Mouse (Mus musculus) intestine, embryonic 16.5 days (tissue): ENCODE data around the gene Tlcd1. TPM values are rescaled to one million over a fixed set of nuclear protein-coding genes. Genes with fewer than 3 reads are reported as not detected.

ENCODE experiments used
- ATAC-seq: fragments of 200-750 bp; cut with Nextera tagmentation; 2 replicates; pipeline ENCODE4 v1.8.0; 2017; ENCODE audit warnings: moderate TSS enrichment, moderate library complexity
- H3K27ac ChIP-seq: fragments of 300-500 bp; sonication (generic); 2 replicates; pipeline ENCODE4 v1.5.1; 2014; ENCODE audit warnings: mild to moderate bottlenecking, low read length
- H3K27me3 ChIP-seq: fragments of 300-500 bp; sonication (generic); replicated peaks from 2 replicates; pipeline ENCODE4 v1.6.1; 2014; ENCODE audit warnings: low read length, control low read depth, mixed read lengths; ENCODE audit not compliant: control insufficient read depth, insufficient read depth
- H3K36me3 ChIP-seq: fragments of 300-500 bp; sonication (generic); 2 replicates; pipeline ENCODE4 v1.6.1; 2014; ENCODE audit warnings: low read length, control low read depth; ENCODE audit not compliant: control insufficient read depth, insufficient read depth
- H3K4me1 ChIP-seq: fragments of 300-500 bp; sonication (generic); 2 replicates; pipeline ENCODE4 v1.6.1; 2014; ENCODE audit warnings: low read length, control low read depth, mixed read lengths; ENCODE audit not compliant: control insufficient read depth, insufficient read depth
- H3K4me2 ChIP-seq: fragments of 300-500 bp; sonication (generic); 2 replicates; pipeline ENCODE4 v1.6.1; 2014; ENCODE audit warnings: low read depth, low read length, control low read depth
- H3K4me3 ChIP-seq: fragments of 300-500 bp; sonication (generic); 2 replicates; pipeline ENCODE4 v1.5.1; 2014; ENCODE audit warnings: mild to moderate bottlenecking, low read length
- H3K9ac ChIP-seq: fragments of 300-500 bp; sonication (generic); 2 replicates; pipeline ENCODE4 v1.6.1; 2014; ENCODE audit warnings: low read depth, low read length
- H3K9me3 ChIP-seq: fragments of 300-500 bp; sonication (generic); 2 replicates; pipeline ENCODE4 v1.6.1; 2016; ENCODE audit warnings: low read length, control low read depth; ENCODE audit not compliant: control insufficient read depth
- WGBS: fragments of 180-500 bp; shearing (Covaris S2); extraction: QIAGEN DNeasy Blood & Tissue Kit; methylation state at CpG from one replicate; pipeline ENCODE4 v1.1.7; 2014; 5-methylcytosine and 5-hydroxymethylcytosine counted together
- polyA plus RNA-seq: library from polyadenylated mRNA; unstranded; fragments of >200 nt; fragmentation: Nextera tagmentation; extraction: Ambion mirVana; gene quantifications from 2 replicates; pipeline ENCODE4 v1.2.1, GENCODE M21; 2015

The Tlcd1 gene
- polyA plus RNA-seq, 1 experiment from 2014 or later: 44.2 TPM

DNA sequence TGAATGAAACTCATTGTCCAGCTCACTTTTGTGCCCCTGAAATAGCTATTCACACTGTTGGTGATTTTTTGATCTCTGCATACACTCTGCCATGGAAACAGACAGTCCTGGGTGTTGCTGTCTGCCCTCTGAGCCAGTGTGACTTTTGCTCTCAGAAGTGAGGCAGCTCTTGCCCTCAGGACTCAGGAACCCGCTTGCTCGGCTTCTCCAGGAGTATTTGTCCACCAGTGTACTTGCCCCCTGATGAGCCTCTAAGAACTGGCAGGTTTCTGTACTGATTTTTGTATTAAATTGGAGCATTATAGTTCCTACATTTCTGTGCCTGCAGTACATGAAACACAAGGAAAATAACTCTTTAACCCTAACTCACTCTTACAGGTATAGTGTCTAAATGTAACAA, 33.0 kb upstream of the Tlcd1 start:
- WGBS: 80% methylated on average over 2 of the region's 2 CpGs

GRCm38 (mm10) chr11:78146168-78146567, 30.3 kb upstream of the Tlcd1 start:
- no peak overlapping the region for H3K27ac ChIP-seq
- H3K9ac ChIP-seq: no peak overlapping the region
- no peaks in the 10 kb centered on the region for H3K9me3 ChIP-seq
- no peaks in the 10 kb centered on the region for H3K27me3 ChIP-seq
- no peak overlapping the region for H3K4me2 ChIP-seq
- H3K36me3 ChIP-seq: peaks cover 5% of the 10 kb centered on the region; the same call in 1 of the 2 replicates
- no peaks in the 10 kb centered on the region for H3K4me1 ChIP-seq
- ATAC-seq: no peak
- WGBS: 86% methylated on average over 5 of the region's 5 CpGs
- H3K4me3 ChIP-seq: no peak overlapping the region

More for the DNA sequence above, 33.0 kb upstream of the Tlcd1 start:
- H3K36me3 ChIP-seq: no peaks in the 10 kb centered on the region
- H3K9me3 ChIP-seq: no peaks in the 10 kb centered on the region
- no peak for ATAC-seq
- no peak overlapping the region for H3K4me2 ChIP-seq
- no peak overlapping the region for H3K9ac ChIP-seq
- no peaks in the 10 kb centered on the region for H3K4me1 ChIP-seq
- no peak overlapping the region for H3K4me3 ChIP-seq
- no peaks in the 10 kb centered on the region for H3K27me3 ChIP-seq
- H3K27ac ChIP-seq: no peak overlapping the region

DNA sequence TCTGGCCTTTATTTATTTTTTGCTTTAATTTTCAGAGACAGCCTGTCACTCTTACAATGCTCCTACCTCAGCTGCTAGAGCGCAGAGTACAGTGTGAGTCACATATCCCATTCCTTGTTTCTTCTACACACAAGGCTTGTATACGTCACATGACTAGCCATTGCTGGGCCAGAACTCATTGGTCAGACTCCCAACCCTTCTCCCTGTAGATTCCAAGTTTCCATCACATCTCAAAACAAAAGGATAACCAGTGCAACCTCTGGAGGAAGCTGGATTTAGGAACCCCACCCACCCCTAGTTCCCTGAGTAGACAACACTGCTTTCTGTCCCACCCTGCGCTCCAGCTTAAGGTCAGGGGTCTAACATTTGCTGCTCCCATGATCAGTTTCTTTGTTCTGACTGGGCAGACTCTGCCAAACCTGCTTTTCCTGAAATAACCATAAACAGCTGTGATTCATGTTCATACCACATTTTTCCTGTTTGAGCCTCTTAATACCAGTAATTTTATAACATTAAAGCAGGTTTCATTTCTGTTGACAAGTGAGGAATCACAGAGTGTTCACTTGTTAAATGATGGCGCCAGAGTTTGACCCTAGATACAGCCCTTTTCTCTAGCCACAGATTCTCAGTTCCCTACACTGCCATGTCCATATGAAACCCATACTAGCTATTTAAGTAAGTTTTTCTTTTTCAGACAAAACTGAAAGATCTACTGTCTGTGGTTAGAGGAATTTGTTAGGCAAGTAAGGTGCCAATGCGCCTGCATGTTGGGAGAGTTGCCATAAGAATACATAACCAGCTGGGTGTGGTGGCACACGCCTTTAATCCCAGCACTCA, 29.6 kb upstream of the Tlcd1 start:
- no peaks in the 10 kb centered on the region for H3K27me3 ChIP-seq
- H3K36me3 ChIP-seq: peaks cover 5% of the 10 kb centered on the region; the same call in 1 of the 2 replicates
- no peaks in the 10 kb centered on the region for H3K4me1 ChIP-seq
- no peak overlapping the region for H3K4me3 ChIP-seq
- H3K9me3 ChIP-seq: no peaks in the 10 kb centered on the region
- 89% methylated on average over 6 of the region's 6 CpGs for WGBS
- no peak overlapping the region for H3K4me2 ChIP-seq
- no peak for ATAC-seq
- H3K9ac ChIP-seq: no peak overlapping the region
- H3K27ac ChIP-seq: no peak overlapping the region

DNA sequence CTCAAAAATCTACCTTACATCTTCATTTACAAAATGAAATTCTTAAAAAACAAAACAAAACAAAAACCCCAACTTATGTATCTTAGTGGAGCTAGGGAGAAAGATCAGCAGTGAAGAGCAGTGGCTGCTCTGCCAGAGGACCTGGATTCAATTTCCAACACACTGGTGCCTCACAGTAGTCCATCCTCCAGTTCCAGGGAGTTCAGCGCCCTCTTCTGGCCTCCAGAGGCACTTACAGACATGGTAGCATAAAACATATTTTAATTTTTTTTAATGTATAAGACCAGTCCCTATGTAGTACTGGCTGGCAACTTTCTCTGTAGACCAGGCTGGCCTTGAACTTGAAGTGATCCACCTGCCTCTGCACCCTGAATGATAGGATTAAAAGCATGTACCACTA, 25.4 kb upstream of the Tlcd1 start:
- Histone ChIP-seq H3K27ac (no peak overlapping the region), H3K36me3 (peaks cover 12% of the 10 kb centered on the region; the same call in 1 of the 2 replicates), H3K4me2 (no peak overlapping the region), H3K9ac (no peak overlapping the region), H3K4me3 (no peak overlapping the region), H3K4me1 (no peaks in the 10 kb centered on the region), H3K9me3 (no peaks in the 10 kb centered on the region), H3K27me3 (no peaks in the 10 kb centered on the region)
- no peak for ATAC-seq
- 50% methylated on average over 1 of the region's 1 CpGs for WGBS

DNA sequence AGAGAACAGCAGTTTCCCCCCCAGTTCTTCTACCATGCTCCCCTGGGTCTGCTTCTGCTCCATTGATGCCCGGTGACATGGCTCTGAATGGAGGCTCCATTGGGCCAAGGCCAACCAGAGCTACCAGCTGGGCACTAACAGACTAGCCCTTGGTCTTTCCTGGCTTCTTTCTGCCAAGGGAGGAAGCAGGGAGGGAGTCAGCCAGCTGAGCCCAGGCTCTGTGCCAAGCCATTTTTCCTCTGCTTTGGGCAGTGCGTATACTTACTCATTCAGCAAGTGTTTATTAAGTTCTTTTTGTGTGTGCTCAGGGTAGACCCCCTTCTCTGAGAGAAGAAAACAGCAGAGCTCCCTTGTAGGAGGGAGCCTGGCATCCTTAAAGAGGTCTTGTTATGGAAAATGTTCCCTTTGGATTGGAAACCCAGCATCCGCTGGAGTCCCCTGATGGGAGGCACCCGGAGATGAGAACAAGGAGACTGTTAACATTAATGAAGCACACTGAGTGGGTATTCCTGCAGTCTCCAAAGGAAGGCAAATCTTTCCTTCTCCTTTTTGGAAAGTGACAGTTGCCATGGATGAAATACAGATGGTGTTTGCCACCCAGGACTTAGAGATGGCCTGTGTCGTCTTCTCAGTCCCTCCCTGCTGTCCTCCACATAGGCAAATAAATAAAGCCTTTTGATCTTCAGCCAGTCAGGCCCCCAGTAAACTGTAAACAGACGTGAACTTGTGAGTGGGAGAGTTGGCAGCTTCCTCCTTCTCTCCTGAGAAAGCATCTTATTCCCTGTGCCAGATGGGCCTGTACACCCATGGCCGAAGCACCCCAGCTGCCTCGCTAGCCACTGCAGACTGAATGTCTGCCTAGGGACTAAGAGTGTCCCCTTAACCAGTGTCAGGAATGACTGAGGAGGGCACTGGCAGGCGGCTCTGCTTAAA, 23.9 kb upstream of the Tlcd1 start:
- Histone ChIP-seq H3K27me3 (no peaks in the 10 kb centered on the region), H3K36me3 (peaks cover 12% of the 10 kb centered on the region; the same call in 1 of the 2 replicates), H3K9ac (no peak overlapping the region), H3K4me3 (no peak overlapping the region), H3K27ac (peak overlapping the region; percentile 8; the same call in 1 of the 2 replicates), H3K9me3 (no peaks in the 10 kb centered on the region), H3K4me1 (no peaks in the 10 kb centered on the region), H3K4me2 (no peak overlapping the region)
- WGBS: 51% methylated on average over 9 of the region's 9 CpGs
- ATAC-seq: no peak

GRCm38 (mm10) chr11:78153778-78154177, 22.7 kb upstream of the Tlcd1 start:
- Histone ChIP-seq H3K27me3 (no peaks in the 10 kb centered on the region), H3K4me3 (no peak overlapping the region), H3K9ac (no peak overlapping the region), H3K4me1 (no peaks in the 10 kb centered on the region), H3K4me2 (no peak overlapping the region), H3K36me3 (peaks cover 12% of the 10 kb centered on the region; the same call in 1 of the 2 replicates), H3K9me3 (no peaks in the 10 kb centered on the region), H3K27ac (no peak overlapping the region)
- ATAC-seq: no peak
- 82% methylated on average over 13 of the region's 13 CpGs for WGBS

- Histone ChIP-seq H3K4me3 (no peak overlapping the region), H3K4me2 (no peak overlapping the region), H3K36me3 (peaks cover 16% of the 10 kb centered on the region; the same call in 1 of the 2 replicates), H3K27me3 (no peaks in the 10 kb centered on the region), H3K27ac (no peak overlapping the region), H3K4me1 (peaks cover under 1% of the 10 kb centered on the region; the same call in 1 of the 2 replicates), H3K9ac (no peak overlapping the region), H3K9me3 (no peaks in the 10 kb centered on the region)
- 77% methylated on average over 5 of the region's 5 CpGs for WGBS
- no peak for ATAC-seq
Observed at GRCm38 (mm10) chr11:78155674-78156073, 20.8 kb upstream of the Tlcd1 start.

- peaks cover 6% of the 10 kb centered on the region; the same call in 1 of the 2 replicates for H3K4me1 ChIP-seq
- H3K9ac ChIP-seq: no peak overlapping the region
- no peak overlapping the region for H3K4me3 ChIP-seq
- peaks cover 20% of the 10 kb centered on the region for H3K36me3 ChIP-seq
- H3K9me3 ChIP-seq: no peaks in the 10 kb centered on the region
- no peaks in the 10 kb centered on the region for H3K27me3 ChIP-seq
- WGBS: 72% methylated on average over 6 of the region's 6 CpGs
- no peak overlapping the region for H3K27ac ChIP-seq
- H3K4me2 ChIP-seq: no peak overlapping the region
- no peak for ATAC-seq
Observed at GRCm38 (mm10) chr11:78156156-78156699, 20.3 kb upstream of the Tlcd1 start.

GRCm38 (mm10) chr11:78159096-78159495, 17.4 kb upstream of the Tlcd1 start:
- no peak overlapping the region for H3K4me2 ChIP-seq
- no peak overlapping the region for H3K27ac ChIP-seq
- no peak overlapping the region for H3K4me3 ChIP-seq
- H3K4me1 ChIP-seq: peaks cover 29% of the 10 kb centered on the region
- 12% methylated on average over 2 of the region's 2 CpGs for WGBS
- no peaks in the 10 kb centered on the region for H3K9me3 ChIP-seq
- 0 out of 2 replicates have a peak overlapping the region, but pooled peaks have one; percentile 29 for H3K9ac ChIP-seq
- peak; percentile 58 for ATAC-seq
- H3K27me3 ChIP-seq: no peaks in the 10 kb centered on the region
- H3K36me3 ChIP-seq: peaks cover 28% of the 10 kb centered on the region
